Comparison of ENCODE assay signal across 11 mouse cellular contexts in the genomic region with DNA sequence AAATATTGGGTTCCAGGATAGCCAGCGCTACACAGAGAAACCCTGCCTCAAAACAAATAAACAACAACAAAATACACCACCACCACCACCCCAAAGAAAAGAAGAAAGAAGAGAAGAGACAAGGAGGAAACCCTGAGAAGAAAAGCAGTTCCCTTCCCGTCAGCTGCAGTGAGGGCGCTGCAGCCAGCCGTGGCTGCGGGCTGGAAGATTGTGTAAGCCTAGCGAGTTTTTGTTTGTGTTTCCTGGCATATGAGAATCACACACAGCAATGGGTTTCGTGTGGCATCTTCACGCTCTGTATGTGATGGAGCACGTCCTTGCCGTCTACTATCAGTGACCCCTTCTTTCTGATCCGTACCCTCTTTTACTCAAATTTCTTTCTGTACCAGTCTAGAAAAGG. TPM values are rescaled to one million over a fixed set of nuclear protein-coding genes. Genes with fewer than 3 reads are reported as not detected.
DNase-seq lines count a peak whose midpoint lies in the region; ATAC-seq and TF ChIP-seq lines count a peak whose summit lies in the region.
"Had no signal": no experiment of that assay in that cellular context is flagged by ENCODE, and none has a peak within 500 bp of the region (broad histone marks: within the 10 kb centered on the region; RNA-seq: fewer than 3 reads in every experiment).

No protein-coding gene starts in this region.

- 50% methylated on average over 11 of the region's 11 CpGs for WGBS in kidney, embryonic 15.5 days
- 19% methylated on average over 11 of the region's 11 CpGs for WGBS in bone marrow, adult 2 months
- WGBS in embryonic facial prominence, embryonic 13.5 days: 56% methylated on average over 11 of the region's 11 CpGs
- 28% methylated on average over 11 of the region's 11 CpGs for WGBS in liver, postnatal 0 days (ENCODE audit: insufficient replicate concordance)

- H3K36me3 ChIP-seq in kidney, embryonic 15.5 days: peaks cover 15% of the 10 kb centered on the region
- H3K36me3 ChIP-seq in embryonic facial prominence, embryonic 13.5 days: peaks cover 27% of the 10 kb centered on the region
- H3K36me3 ChIP-seq in liver, postnatal 0 days (replicated peaks; ENCODE audit: insufficient read depth, low read length): no peaks in the 10 kb centered on the region; the same call in 1 of the 2 replicates

- H3K4me1 ChIP-seq in kidney, embryonic 15.5 days: peaks cover 36% of the 10 kb centered on the region
- H3K4me1 ChIP-seq in bone marrow, adult 2 months (ENCODE audit: control insufficient read depth, insufficient read depth, low read length): peaks cover 12% of the 10 kb centered on the region
- peaks cover 59% of the 10 kb centered on the region for H3K4me1 ChIP-seq in embryonic facial prominence, embryonic 13.5 days
- H3K4me1 ChIP-seq in liver, postnatal 0 days (ENCODE audit: insufficient read depth): peaks cover 33% of the 10 kb centered on the region

- no peak for ATAC-seq in kidney, embryonic 15.5 days (replicated peaks; ENCODE audit: low FRiP score)
- no peak for ATAC-seq in embryonic facial prominence, embryonic 13.5 days (ENCODE audit: insufficient number of reproducible peaks, insufficient read depth, low FRiP score, low TSS enrichment, low read depth)
- 0 out of 2 replicates have a peak, but pooled peaks have one; percentile 14 for ATAC-seq in liver, postnatal 0 days

- peak; percentile 14; the same call in 1 of the 2 replicates for TF ChIP-seq CTCF in bone marrow, adult 2 months (IDR thresholded peaks at IDR 0.05; ENCODE audit: control insufficient read depth, insufficient read depth, low read length)
- peak; percentile 22; the same call in 1 of the 2 replicates for TF ChIP-seq CTCF in liver, postnatal 0 days (IDR thresholded peaks at IDR 0.05; ENCODE audit: low read depth)

- no peak overlapping the region for H3K9ac ChIP-seq in kidney, embryonic 15.5 days
- no peak overlapping the region for H3K9ac ChIP-seq in embryonic facial prominence, embryonic 13.5 days
- H3K9ac ChIP-seq in liver, postnatal 0 days (replicated peaks): no peak overlapping the region

- no peak for TF ChIP-seq POLR2A in bone marrow, adult 2 months (IDR thresholded peaks at IDR 0.05; ENCODE audit: borderline replicate concordance, control insufficient read depth, low read depth, low read length)

- H3K27ac ChIP-seq in kidney, embryonic 15.5 days: peak overlapping the region; percentile 24; the same call in 1 of the 2 replicates
- H3K27ac ChIP-seq in bone marrow, adult 2 months (ENCODE audit: control insufficient read depth, insufficient read depth, low read depth, low read length, poor library complexity): peak overlapping the region; percentile 35; the same call in 1 of the 2 replicates
- H3K27ac ChIP-seq in embryonic facial prominence, embryonic 13.5 days: peak overlapping the region; percentile 61
- peak overlapping the region; percentile 30 for H3K27ac ChIP-seq in liver, postnatal 0 days (ENCODE audit: low read depth)

- no peak for TF ChIP-seq EP300 in liver, postnatal 0 days (IDR thresholded peaks at IDR 0.05; ENCODE audit: low read depth)

- no peak overlapping the region for H3K4me3 ChIP-seq in kidney, embryonic 15.5 days (replicated peaks)
- no peak overlapping the region for H3K4me3 ChIP-seq in bone marrow, adult 2 months (replicated peaks; ENCODE audit: control insufficient read depth, low read depth, low read length)
- no peak overlapping the region for H3K4me3 ChIP-seq in embryonic facial prominence, embryonic 13.5 days
- no peak overlapping the region for H3K4me3 ChIP-seq in liver, postnatal 0 days (ENCODE audit: low read depth, low read length)

- no peaks in the 10 kb centered on the region for H3K27me3 ChIP-seq in kidney, embryonic 15.5 days
- no peaks in the 10 kb centered on the region for H3K27me3 ChIP-seq in embryonic facial prominence, embryonic 13.5 days
- H3K27me3 ChIP-seq in liver, postnatal 0 days (ENCODE audit: insufficient read depth, low read length): no peaks in the 10 kb centered on the region

- no peaks in the 10 kb centered on the region for H3K9me3 ChIP-seq in kidney, embryonic 15.5 days (replicated peaks)
- H3K9me3 ChIP-seq in embryonic facial prominence, embryonic 13.5 days: no peaks in the 10 kb centered on the region
- no peaks in the 10 kb centered on the region for H3K9me3 ChIP-seq in liver, postnatal 0 days (ENCODE audit: low read length)

- no peak for DNase-seq in kidney, postnatal 36 days
- peak; percentile 44 for DNase-seq in liver, postnatal 0 days
- DNase-seq in B cell, adult 2 months: no peak
- no peak for DNase-seq in ovary, postnatal 36 days (ENCODE audit: low spot score)
- DNase-seq: cerebellum, postnatal 36 days; layer of hippocampus, adult 9-11 months; lung, postnatal 10 days; right cerebral cortex, adult 18-20 months had no signal

- H3K4me2 ChIP-seq in kidney, embryonic 15.5 days: no peak overlapping the region
- no peak overlapping the region for H3K4me2 ChIP-seq in embryonic facial prominence, embryonic 13.5 days
- peak overlapping the region; percentile 47 for H3K4me2 ChIP-seq in liver, postnatal 0 days (ENCODE audit: low read depth, low read length)

RNA-seq across cellular contexts. Expression of a gene that starts 14.1 kb away (rescaled TPM):
- polyA plus RNA-seq in kidney, embryonic 15.5 days (2015; fragmentation: Nextera tagmentation; extraction: Ambion mirVana): 2.3 and 2.7 TPM in 2 replicates
- polyA plus RNA-seq in bone marrow, adult 2 months (2011; ENCODE audit: insufficient read depth, insufficient read length, low replicate concordance, missing spikeins): 4.4 and 13.2 TPM in 2 replicates
- 3.2 and 3.3 TPM in 2 replicates for polyA plus RNA-seq in embryonic facial prominence, embryonic 13.5 days (2015; fragmentation: Nextera tagmentation; extraction: Ambion mirVana)
- polyA plus RNA-seq in liver, postnatal 0 days (2015; fragmentation: Nextera tagmentation; extraction: Ambion mirVana): 0.66 and 0.73 TPM in 2 replicates

RNA-seq across cellular contexts. Expression of a gene that starts 39.1 kb away (rescaled TPM):
- 6.7 and 7.5 TPM in 2 replicates for polyA plus RNA-seq in kidney, embryonic 15.5 days (2015; fragmentation: Nextera tagmentation; extraction: Ambion mirVana)
- 41.3 and 45.4 TPM in 2 replicates for polyA plus RNA-seq in bone marrow, adult 2 months (2011; ENCODE audit: insufficient read depth, insufficient read length, low replicate concordance, missing spikeins)
- polyA plus RNA-seq in embryonic facial prominence, embryonic 13.5 days (2015; fragmentation: Nextera tagmentation; extraction: Ambion mirVana): 13.0 and 13.1 TPM in 2 replicates
- polyA plus RNA-seq in liver, postnatal 0 days (2015; fragmentation: Nextera tagmentation; extraction: Ambion mirVana): 8.3 and 9.0 TPM in 2 replicates
